Comparison of ENCODE assay signal across 7 mouse cellular contexts in genomic region chr15:12366072-12366469, GRCm38 (mm10). TPM values are rescaled to one million over a fixed set of nuclear protein-coding genes. Genes with fewer than 3 reads are reported as not detected.
A peak's percentile ranks its signal among the peaks of the same experiment; 100 is the strongest.
DNase-seq lines count a peak whose midpoint lies in the region; ATAC-seq and TF ChIP-seq lines count a peak whose summit lies in the region.

No protein-coding gene starts in this region.

- peak overlapping the region; percentile 85 for H3K27ac ChIP-seq in hindbrain, embryonic 14.5 days
- H3K27ac ChIP-seq in liver, embryonic 15.5 days (replicated peaks), result peak overlapping the region; percentile 6; the same call in 1 of the 2 replicates
- H3K27ac ChIP-seq in small intestine, adult 2 months (ENCODE audit: insufficient read depth, low read depth, low read length), result peak overlapping the region; percentile 79

- H3K27me3 ChIP-seq in hindbrain, embryonic 14.5 days (ENCODE audit: control insufficient read depth, insufficient read depth, low read length), result no peaks in the 10 kb centered on the region
- no peaks in the 10 kb centered on the region for H3K27me3 ChIP-seq in liver, embryonic 15.5 days
- H3K27me3 ChIP-seq in small intestine, adult 2 months (ENCODE audit: control insufficient read depth, insufficient read depth, low read length), result no peaks in the 10 kb centered on the region

- no peak for TF ChIP-seq POLR2A in small intestine, adult 2 months (IDR thresholded peaks at IDR 0.05; ENCODE audit: low read depth, low read length)

- peak; percentile 66 for DNase-seq in embryo, embryonic 10 days (ENCODE audit: low spot score)
- DNase-seq in hindbrain, embryonic 14.5 days (ENCODE audit: low spot score), result peak; percentile 90
- DNase-seq in urinary bladder, postnatal 25 days (ENCODE audit: low spot score), result no peak
- no peak for DNase-seq in gastrocnemius, adult 8-10 months (ENCODE audit: low spot score in 2 of 2)

- 14% methylated on average over 3 of the region's 3 CpGs for WGBS in hindbrain, embryonic 14.5 days
- WGBS in liver, embryonic 15.5 days (ENCODE audit: insufficient replicate concordance), result 46% methylated on average over 3 of the region's 3 CpGs
- WGBS in small intestine, adult 2 months, result 32% methylated on average over 3 of the region's 3 CpGs

- H3K4me3 ChIP-seq in hindbrain, embryonic 14.5 days (replicated peaks; ENCODE audit: low read length), result no peak overlapping the region
- H3K4me3 ChIP-seq in liver, embryonic 15.5 days (replicated peaks), result no peak overlapping the region
- H3K4me3 ChIP-seq in small intestine, adult 2 months (ENCODE audit: low read depth, low read length), result no peak overlapping the region; the same call in 1 of the 2 replicates

- TF ChIP-seq CTCF in small intestine, adult 2 months (IDR thresholded peaks at IDR 0.05; ENCODE audit: extremely low read depth, insufficient read length, insufficient replicate concordance, low read depth, low read length), result no peak

- H3K9me3 ChIP-seq in hindbrain, embryonic 14.5 days (ENCODE audit: control insufficient read depth, low read length), result no peaks in the 10 kb centered on the region
- H3K9me3 ChIP-seq in liver, embryonic 15.5 days (replicated peaks), result no peaks in the 10 kb centered on the region

- ATAC-seq in cerebellum, adult (ENCODE audit: insufficient number of reproducible peaks, low FRiP score, low TSS enrichment), result peak; percentile 83
- peak; percentile 93 for ATAC-seq in hindbrain, embryonic 14.5 days (ENCODE audit: low FRiP score)
- ATAC-seq in liver, embryonic 15.5 days (ENCODE audit: insufficient read depth), result no peak

- 0 out of 2 replicates have a peak, but pooled peaks cover 5% of the 10 kb centered on the region for H3K36me3 ChIP-seq in hindbrain, embryonic 14.5 days (replicated peaks; ENCODE audit: control insufficient read depth, insufficient read depth)
- H3K36me3 ChIP-seq in liver, embryonic 15.5 days (replicated peaks), result no peaks in the 10 kb centered on the region
- H3K36me3 ChIP-seq in small intestine, adult 2 months (ENCODE audit: control insufficient read depth, insufficient read depth, low read length), result peaks cover 2% of the 10 kb centered on the region

- peak overlapping the region; percentile 27 for H3K4me2 ChIP-seq in hindbrain, embryonic 14.5 days (replicated peaks)
- H3K4me2 ChIP-seq in liver, embryonic 15.5 days, result no peak overlapping the region

- H3K4me1 ChIP-seq in hindbrain, embryonic 14.5 days (replicated peaks; ENCODE audit: control insufficient read depth, insufficient read depth, low read length), result peaks cover 25% of the 10 kb centered on the region
- H3K4me1 ChIP-seq in liver, embryonic 15.5 days (replicated peaks), result peaks cover 38% of the 10 kb centered on the region
- H3K4me1 ChIP-seq in small intestine, adult 2 months (ENCODE audit: control insufficient read depth, insufficient read depth, insufficient read length, low read length), result peaks cover 21% of the 10 kb centered on the region

- H3K9ac ChIP-seq in hindbrain, embryonic 14.5 days, result 0 out of 2 replicates have a peak overlapping the region, but pooled peaks have one; percentile 21
- no peak overlapping the region for H3K9ac ChIP-seq in liver, embryonic 15.5 days

RNA-seq across cellular contexts. Expression of gene 1810049J17Rik, which starts 44.4 kb away (rescaled TPM):
- 1.8 and 2.0 TPM in 2 replicates for polyA plus RNA-seq in hindbrain, embryonic 14.5 days (2014; fragmentation: Nextera tagmentation; extraction: Ambion mirVana)
- polyA plus RNA-seq in liver, embryonic 15.5 days (2015; fragmentation: Nextera tagmentation; extraction: Ambion mirVana), result 0.40 and 0.77 TPM in 2 replicates
- polyA plus RNA-seq in small intestine, adult 2 months (2012; rRNA removed), result not detected in 2 replicates
- total RNA-seq in gastrocnemius, adult 8-10 months (2022), result under 1 TPM in 1 of 4 experiments, not detected in 3; 0.72 TPM

RNA-seq across cellular contexts. Expression of gene Golph3, which starts 44.8 kb away (rescaled TPM):
- 96.9 and 112 TPM in 2 replicates for polyA plus RNA-seq in hindbrain, embryonic 14.5 days (2014; fragmentation: Nextera tagmentation; extraction: Ambion mirVana)
- 45.5 and 47.1 TPM in 2 replicates for polyA plus RNA-seq in liver, embryonic 15.5 days (2015; fragmentation: Nextera tagmentation; extraction: Ambion mirVana)
- 64.4 and 103 TPM in 2 replicates for polyA plus RNA-seq in small intestine, adult 2 months (2012; rRNA removed)
- total RNA-seq in gastrocnemius, adult 8-10 months (2022), result 10 to 100 TPM; 66.2 to 86.7 (median 75.1) TPM

Comparison
In these comparisons a context has a peak if more than half of its experiments do, and no peak if none do; other contexts are left out.
1. DNase-seq: peak in embryo, embryonic 10 days (single experiment) and hindbrain, embryonic 14.5 days (single experiment); none in urinary bladder, postnatal 25 days (single experiment) and gastrocnemius, adult 8-10 months (0 of 2).
2. H3K27ac ChIP-seq: peak in every context shown above with its lines; median percentile 85 in hindbrain, embryonic 14.5 days; 79 in small intestine, adult 2 months; 6 in liver, embryonic 15.5 days.